Mouse (Mus musculus) megakaryocyte, embryonic 14.5 days (primary cell): ENCODE results near the gene Galnt14. TPM values are rescaled to one million over a fixed set of nuclear protein-coding genes. Genes with fewer than 3 reads are reported as not detected.

Experiments
- H3K27me3 ChIP-seq: replicated peaks from 2 replicates; pipeline ENCODE3; 2012; ENCODE audit warnings: inconsistent platforms
- H3K36me3 ChIP-seq: replicated peaks from 2 replicates; pipeline ENCODE3; 2012; ENCODE audit warnings: low read length, inconsistent platforms, mixed read lengths
- H3K4me1 ChIP-seq: 2 replicates; pipeline ENCODE4 v1.6.1; 2012; ENCODE audit warnings: inconsistent platforms
- H3K4me3 ChIP-seq: replicated peaks from 2 replicates; pipeline ENCODE3; 2012; ENCODE audit warnings: moderate library complexity, mild to moderate bottlenecking, inconsistent platforms
- H3K9me3 ChIP-seq: 2 replicates; pipeline ENCODE4 v1.6.1; 2012; ENCODE audit warnings: inconsistent platforms
- FLI1 ChIP-seq: IDR thresholded peaks from 2 replicates; pipeline ENCODE4 v1.6.1; 2012; ENCODE audit warnings: low read length, inconsistent platforms, mixed read lengths
- GATA1 ChIP-seq: IDR thresholded peaks from 3 replicates; pipeline ENCODE4 v1.6.1; 2012; ENCODE audit warnings: mixed read lengths, low read length, inconsistent platforms, borderline replicate concordance
- polyA plus RNA-seq: library from polyadenylated mRNA; stranded (reverse); fragments of >175 nt; gene quantifications from 2 replicates; pipeline ENCODE4 v1.2.3, GENCODE M21; 2012; ENCODE audit warnings: low replicate concordance; ENCODE audit not compliant: insufficient read depth

The Galnt14 gene
- polyA plus RNA-seq, 1 experiment, result 0.12 TPM

- no peaks in the 10 kb centered on the region for H3K4me1 ChIP-seq
- H3K36me3 ChIP-seq, result no peaks in the 10 kb centered on the region
- no peaks in the 10 kb centered on the region for H3K27me3 ChIP-seq
- H3K4me3 ChIP-seq, result no peak overlapping the region
- no peak for TF ChIP-seq FLI1
- no peak for TF ChIP-seq GATA1
- H3K9me3 ChIP-seq, result no peaks in the 10 kb centered on the region
Measured at GRCm38 (mm10) chr17:73548783-73549566, 161.3 kb downstream of the Galnt14 start.

DNA sequence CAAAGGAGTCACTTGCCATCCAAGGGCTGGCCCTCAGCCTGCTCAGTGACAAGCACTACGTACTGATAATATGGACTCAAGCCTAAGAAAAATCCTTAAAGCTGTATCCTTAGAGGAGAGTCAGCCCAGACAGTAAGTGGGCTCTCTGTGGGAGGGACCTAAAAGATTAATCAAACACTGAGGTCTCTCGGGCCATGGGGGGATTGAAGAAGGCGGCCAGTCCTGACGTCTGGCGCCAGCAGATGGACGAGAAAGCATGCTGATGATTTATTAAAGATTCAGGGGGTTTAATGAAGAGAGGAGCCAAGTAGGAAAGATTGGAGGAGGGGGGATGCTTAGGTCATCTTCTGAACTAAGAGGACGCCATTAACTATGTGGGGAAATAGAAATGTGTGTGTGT, 162.1 kb downstream of the Galnt14 start:
- H3K27me3 ChIP-seq, result no peaks in the 10 kb centered on the region
- H3K9me3 ChIP-seq, result no peaks in the 10 kb centered on the region
- no peak overlapping the region for H3K4me3 ChIP-seq
- H3K36me3 ChIP-seq, result no peaks in the 10 kb centered on the region
- TF ChIP-seq FLI1 (no peak), GATA1 (no peak)
- H3K4me1 ChIP-seq, result no peaks in the 10 kb centered on the region

GRCm38 (mm10) chr17:73547483-73547882, 162.8 kb downstream of the Galnt14 start:
- Histone ChIP-seq H3K27me3 (no peaks in the 10 kb centered on the region), H3K9me3 (no peaks in the 10 kb centered on the region)

GRCm38 (mm10) chr17:73541911-73542310, 168.3 kb downstream of the Galnt14 start:
- TF ChIP-seq GATA1 (no peak), FLI1 (no peak)
- Histone ChIP-seq H3K9me3 (no peaks in the 10 kb centered on the region), H3K36me3 (no peaks in the 10 kb centered on the region), H3K4me1 (no peaks in the 10 kb centered on the region), H3K27me3 (no peaks in the 10 kb centered on the region), H3K4me3 (no peak overlapping the region)

More at GRCm38 (mm10) chr17:73547483-73547882, 162.8 kb downstream of the Galnt14 start:
- Histone ChIP-seq H3K36me3 (no peaks in the 10 kb centered on the region), H3K4me1 (no peaks in the 10 kb centered on the region), H3K4me3 (no peak overlapping the region)
- TF ChIP-seq GATA1 (no peak), FLI1 (no peak)

DNA sequence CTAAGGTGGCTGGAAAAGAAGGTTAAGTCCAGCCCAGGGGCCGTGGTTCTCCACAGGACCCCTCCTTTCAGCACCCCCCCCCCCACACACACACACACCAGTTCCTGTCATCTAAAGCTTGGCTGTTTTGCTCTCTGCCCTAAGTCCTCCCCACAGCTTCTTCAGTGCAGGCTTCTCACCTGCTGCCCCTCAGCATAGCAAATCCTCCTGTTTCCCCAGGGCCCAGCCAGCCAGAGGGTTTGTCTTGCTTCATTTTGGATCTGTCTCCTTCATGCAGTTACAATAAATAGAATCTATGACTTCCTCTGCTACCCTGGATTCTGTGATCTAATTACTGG, 169.1 kb downstream of the Galnt14 start:
- no peaks in the 10 kb centered on the region for H3K9me3 ChIP-seq

DNA sequence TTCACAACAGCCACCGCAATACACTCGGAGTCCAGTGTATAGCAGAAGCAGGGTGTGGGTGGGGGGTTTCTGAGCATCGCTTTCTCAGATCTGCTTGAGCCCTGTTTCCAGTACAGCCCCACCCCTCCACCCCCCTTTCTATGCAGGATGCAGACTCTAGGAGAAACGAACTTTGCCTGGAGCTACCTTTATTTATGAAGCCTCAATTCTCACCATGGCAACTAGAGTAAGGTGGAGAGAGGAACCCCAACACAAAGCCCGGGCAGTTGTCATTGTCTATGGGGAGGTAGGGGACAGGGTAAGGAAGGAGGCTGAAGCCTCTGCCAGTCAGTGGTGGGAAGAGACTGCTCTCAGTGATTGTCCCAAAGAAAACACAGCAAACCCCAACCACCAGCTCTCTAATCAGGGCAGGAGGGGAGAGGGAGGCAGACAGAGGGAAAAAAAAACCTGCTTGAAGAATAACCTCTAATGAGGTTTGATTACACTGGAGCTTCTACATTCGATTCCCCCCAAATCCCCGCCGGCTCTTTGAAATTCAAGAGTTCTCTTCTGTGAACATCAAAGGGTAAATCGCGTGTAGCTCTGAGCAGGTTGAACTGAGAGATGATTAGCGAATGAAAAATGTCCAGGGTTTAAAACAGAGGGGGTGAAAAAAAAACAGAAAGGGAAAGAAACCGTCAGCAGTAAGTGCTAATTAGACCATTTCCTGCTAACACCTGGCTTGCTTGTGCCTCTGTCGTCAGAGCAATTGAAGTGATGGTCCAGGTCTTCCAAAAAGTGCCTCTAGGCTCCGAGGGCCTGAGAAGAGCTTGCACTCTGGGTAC, 169.6 kb downstream of the Galnt14 start:
- H3K4me1 ChIP-seq, result no peaks in the 10 kb centered on the region
- no peak overlapping the region for H3K4me3 ChIP-seq
- no peaks in the 10 kb centered on the region for H3K9me3 ChIP-seq
- no peaks in the 10 kb centered on the region for H3K36me3 ChIP-seq
- TF ChIP-seq GATA1, result no peak
- no peak for TF ChIP-seq FLI1
- no peaks in the 10 kb centered on the region for H3K27me3 ChIP-seq

More for the DNA sequence above, 169.1 kb downstream of the Galnt14 start:
- H3K4me1 ChIP-seq, result no peaks in the 10 kb centered on the region
- no peaks in the 10 kb centered on the region for H3K27me3 ChIP-seq
- TF ChIP-seq FLI1 (no peak), GATA1 (no peak)
- no peak overlapping the region for H3K4me3 ChIP-seq
- no peaks in the 10 kb centered on the region for H3K36me3 ChIP-seq

- Histone ChIP-seq H3K4me1 (no peaks in the 10 kb centered on the region), H3K4me3 (no peak overlapping the region), H3K9me3 (0 out of 2 replicates have a peak, but pooled peaks cover 5% of the 10 kb centered on the region), H3K36me3 (no peaks in the 10 kb centered on the region), H3K27me3 (no peaks in the 10 kb centered on the region)
- TF ChIP-seq FLI1 (no peak), GATA1 (no peak)
Measured at GRCm38 (mm10) chr17:73531896-73532295, 178.4 kb downstream of the Galnt14 start.

DNA sequence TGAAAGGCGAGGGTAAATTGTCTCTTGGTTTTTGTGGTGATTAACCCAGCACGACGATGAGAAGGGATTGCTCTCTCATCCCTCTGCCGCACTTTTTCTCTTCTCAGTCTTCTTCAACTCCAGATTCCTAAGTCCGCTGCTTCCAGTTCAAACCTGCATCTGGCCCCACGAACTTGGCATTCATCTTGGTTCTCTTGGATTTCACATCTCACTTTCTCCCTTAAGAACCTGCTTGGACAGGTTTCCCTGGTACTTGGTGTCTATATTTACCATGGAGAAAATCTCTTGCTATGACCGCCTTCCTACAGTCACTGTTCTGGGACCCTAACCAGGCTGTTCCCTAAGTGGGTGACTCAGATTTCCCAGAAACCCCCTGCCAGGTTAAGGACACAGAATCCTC, 188.1 kb downstream of the Galnt14 start:
- no peaks in the 10 kb centered on the region for H3K36me3 ChIP-seq
- no peaks in the 10 kb centered on the region for H3K9me3 ChIP-seq
- TF ChIP-seq FLI1 (no peak), GATA1 (no peak)
- H3K4me3 ChIP-seq, result no peak overlapping the region
- H3K27me3 ChIP-seq, result no peaks in the 10 kb centered on the region
- H3K4me1 ChIP-seq, result no peaks in the 10 kb centered on the region

DNA sequence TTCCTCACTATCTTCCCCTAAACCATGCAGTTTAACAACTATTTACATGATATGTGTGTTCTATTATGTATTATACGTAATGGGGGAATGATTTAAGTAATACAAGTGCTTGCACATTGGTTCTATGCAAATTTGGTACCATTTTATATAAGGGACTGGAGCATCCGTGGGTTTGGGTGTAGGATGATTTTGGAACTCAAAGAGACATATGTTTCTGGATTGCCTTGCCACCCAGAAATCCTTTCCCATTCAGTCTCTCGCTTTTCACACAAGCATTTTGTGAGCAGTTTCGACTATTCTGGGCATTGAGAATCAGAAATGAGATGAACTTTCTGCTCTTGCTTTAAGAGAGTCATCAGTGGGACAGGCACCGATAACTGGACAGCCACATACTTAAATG, 190.9 kb downstream of the Galnt14 start:
- Histone ChIP-seq H3K4me1 (no peaks in the 10 kb centered on the region), H3K36me3 (no peaks in the 10 kb centered on the region), H3K27me3 (no peaks in the 10 kb centered on the region), H3K4me3 (no peak overlapping the region), H3K9me3 (no peaks in the 10 kb centered on the region)
- TF ChIP-seq GATA1 (no peak), FLI1 (no peak)

DNA sequence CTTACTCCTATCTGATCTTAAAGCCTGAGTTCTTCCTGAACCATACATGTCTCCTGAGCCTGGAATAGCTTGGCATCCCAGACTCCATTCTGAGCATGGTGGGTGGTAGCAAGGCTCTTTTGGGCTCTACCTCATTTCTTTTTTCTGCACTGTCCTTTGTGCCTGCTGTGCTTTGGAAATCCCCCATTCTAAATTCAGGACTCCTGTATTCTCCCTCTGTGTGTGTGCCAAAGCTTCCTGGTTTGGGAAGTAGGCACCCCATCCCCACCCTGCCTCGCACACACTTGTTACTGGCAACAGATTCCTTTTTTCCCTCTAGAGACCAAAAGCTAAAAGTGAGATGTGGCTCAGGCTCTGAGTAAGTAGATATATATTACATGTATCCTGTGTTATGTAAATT, 191.9 kb downstream of the Galnt14 start:
- no peaks in the 10 kb centered on the region for H3K4me1 ChIP-seq
- H3K4me3 ChIP-seq, result no peak overlapping the region
- no peaks in the 10 kb centered on the region for H3K36me3 ChIP-seq
- no peaks in the 10 kb centered on the region for H3K27me3 ChIP-seq
- no peaks in the 10 kb centered on the region for H3K9me3 ChIP-seq
- TF ChIP-seq FLI1, result no peak
- TF ChIP-seq GATA1, result no peak
